Mouse (Mus musculus) liver, adult (tissue): Measurements from ENCODE around the gene Fbxl15.

Experiments
- GATA4 ChIP-seq: IDR thresholded peaks from 2 replicates; pipeline ENCODE4 v1.6.1; 2014; ENCODE audit warnings: mild to moderate bottlenecking, low read length; ENCODE audit not compliant: insufficient replicate concordance

Fbxl15 gene

GRCm38 (mm10) chr19:46304908-46305333 is 23.1 kb upstream of the Fbxl15 start:
- TF ChIP-seq GATA4: no peak

GRCm38 (mm10) chr19:46305432-46306267 is 22.3 kb upstream of the Fbxl15 start:
- TF ChIP-seq GATA4: no peak

- TF ChIP-seq GATA4: no peak
Observed at GRCm38 (mm10) chr19:46306268-46306610, 21.7 kb upstream of the Fbxl15 start.

GRCm38 (mm10) chr19:46306751-46307289 is 21.2 kb upstream of the Fbxl15 start:
- TF ChIP-seq GATA4: no peak

- TF ChIP-seq GATA4: no peak
Observed at GRCm38 (mm10) chr19:46307781-46308180, 20.2 kb upstream of the Fbxl15 start.

GRCm38 (mm10) chr19:46308303-46308702 is 19.7 kb upstream of the Fbxl15 start:
- TF ChIP-seq GATA4: no peak

- TF ChIP-seq GATA4: no peak
Observed at GRCm38 (mm10) chr19:46308706-46309435, 19.1 kb upstream of the Fbxl15 start.

GRCm38 (mm10) chr19:46309651-46310305 is 18.2 kb upstream of the Fbxl15 start:
- no peak for TF ChIP-seq GATA4

- no peak for TF ChIP-seq GATA4
Observed at GRCm38 (mm10) chr19:46310312-46310865, 17.6 kb upstream of the Fbxl15 start.

- no peak for TF ChIP-seq GATA4
Observed at GRCm38 (mm10) chr19:46311341-46311740, 16.6 kb upstream of the Fbxl15 start.

GRCm38 (mm10) chr19:46312566-46312965 is 15.4 kb upstream of the Fbxl15 start:
- no peak for TF ChIP-seq GATA4

- TF ChIP-seq GATA4: no peak
Observed at GRCm38 (mm10) chr19:46313116-46313515, 14.9 kb upstream of the Fbxl15 start.

- no peak for TF ChIP-seq GATA4
Observed at GRCm38 (mm10) chr19:46313591-46313990, 14.4 kb upstream of the Fbxl15 start.

- TF ChIP-seq GATA4: no peak
Observed at GRCm38 (mm10) chr19:46314151-46314601, 13.8 kb upstream of the Fbxl15 start.
